Mouse (Mus musculus): ENCODE measurements around the gene C1galt1. TPM values are rescaled to one million over a fixed set of nuclear protein-coding genes. Genes with fewer than 3 reads are reported as not detected.

Gene C1galt1
- polyA plus RNA-seq, 1 experiment from 2014 or later: 3.4 TPM

DNA sequence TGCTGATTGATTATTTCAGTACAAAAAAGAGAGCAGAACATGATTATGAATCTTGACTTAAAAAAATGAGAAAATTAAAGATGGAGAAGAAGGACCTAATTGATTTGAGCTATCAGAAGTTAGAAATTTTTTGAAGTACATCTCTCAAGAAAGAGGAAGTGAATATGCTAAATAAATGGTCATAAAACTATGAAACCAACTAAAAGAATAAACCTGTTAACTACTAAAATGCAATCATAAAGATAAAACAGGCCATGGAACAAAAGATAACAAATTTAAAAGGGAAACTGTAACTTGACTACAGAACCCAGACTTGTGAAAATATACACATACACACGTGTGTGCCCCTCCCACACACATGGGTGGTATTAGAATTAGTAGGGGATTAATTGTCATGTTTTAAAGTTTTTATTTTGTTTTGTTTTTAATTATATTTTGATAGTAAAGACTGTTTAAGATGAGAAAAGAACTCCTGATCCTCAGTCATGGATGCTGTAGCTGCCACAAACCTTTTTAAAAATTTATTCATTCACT lies 37.0 kb downstream of the C1galt1 start:
- Histone ChIP-seq H3K4me1 (no peaks in the 10 kb centered on the region), H3K27ac (no peak overlapping the region), H3K36me3 (no peaks in the 10 kb centered on the region), H3K27me3 (ENCODE audit: insufficient read depth, poor library complexity, severe bottlenecking) (no peaks in the 10 kb centered on the region), H3K9me3 (no peaks in the 10 kb centered on the region), H3K4me3 (no peak overlapping the region)
- DNase-seq (ENCODE audit: low spot score): no peak
- 71% methylated on average over 1 of the region's 1 CpGs for WGBS

DNA sequence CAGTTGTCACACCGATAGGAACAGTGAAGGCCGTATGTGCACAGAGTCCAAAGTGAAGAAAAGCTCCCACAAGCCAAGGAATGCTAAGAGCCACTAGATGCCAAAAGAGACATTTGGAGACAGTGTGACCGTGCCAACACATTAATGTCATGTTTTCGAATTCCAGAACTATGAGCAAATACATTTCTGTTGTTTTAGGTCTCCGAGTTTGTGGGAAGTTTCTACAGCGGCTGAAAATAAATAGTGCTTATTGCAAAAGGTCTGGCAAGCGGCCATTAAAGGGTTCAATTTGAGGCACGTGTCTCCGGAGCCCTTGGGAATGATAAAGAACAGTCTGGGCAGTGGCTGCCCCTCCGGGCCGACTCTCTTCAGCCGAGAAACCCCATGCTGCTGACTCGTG lies 37.9 kb downstream of the C1galt1 start:
- no peaks in the 10 kb centered on the region for H3K4me1 ChIP-seq
- 77% methylated on average over 13 of the region's 13 CpGs for WGBS
- no peaks in the 10 kb centered on the region for H3K27me3 ChIP-seq (ENCODE audit: insufficient read depth, poor library complexity, severe bottlenecking)
- DNase-seq (ENCODE audit: low spot score): no peak
- H3K36me3 ChIP-seq: no peaks in the 10 kb centered on the region
- no peaks in the 10 kb centered on the region for H3K9me3 ChIP-seq
- H3K4me3 ChIP-seq: no peak overlapping the region
- no peak overlapping the region for H3K27ac ChIP-seq

DNA sequence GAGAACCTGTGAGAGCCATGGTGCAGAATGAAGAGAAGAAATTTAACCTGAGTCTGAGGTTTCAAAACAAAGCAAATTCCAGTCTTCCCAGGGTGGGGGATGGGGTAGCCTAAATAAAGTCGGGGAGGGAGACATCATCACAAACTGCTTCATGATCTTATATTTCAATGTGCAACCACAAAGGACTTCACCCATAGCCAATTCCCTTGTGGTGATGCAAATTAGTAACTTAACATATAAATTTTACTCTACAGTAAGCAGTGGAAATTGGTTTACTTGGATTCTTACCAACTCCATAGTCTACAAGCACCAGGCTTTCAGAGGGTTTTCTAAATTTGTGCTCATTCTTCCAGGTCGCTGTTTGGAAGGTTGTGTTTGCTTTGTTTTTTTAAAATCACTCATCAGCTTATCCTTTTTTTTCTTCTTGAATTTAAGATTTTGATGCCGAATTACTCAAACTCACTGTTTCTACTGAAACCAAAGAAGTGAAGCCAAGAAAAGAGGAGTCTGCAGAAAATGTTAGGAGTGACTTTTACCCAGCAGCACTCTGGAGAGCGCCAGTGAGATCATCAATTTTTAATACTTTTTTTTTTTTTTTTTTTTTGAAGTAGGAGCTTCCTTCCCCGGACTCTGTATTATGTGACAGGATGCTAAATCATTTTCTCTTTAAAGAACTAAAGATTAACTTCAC lies 41.5 kb downstream of the C1galt1 start:
- H3K27me3 ChIP-seq (ENCODE audit: insufficient read depth, poor library complexity, severe bottlenecking): no peaks in the 10 kb centered on the region
- H3K27ac ChIP-seq: no peak overlapping the region
- no peaks in the 10 kb centered on the region for H3K9me3 ChIP-seq
- no peaks in the 10 kb centered on the region for H3K36me3 ChIP-seq
- H3K4me1 ChIP-seq: no peaks in the 10 kb centered on the region
- 68% methylated on average over 5 of the region's 5 CpGs for WGBS
- no peak overlapping the region for H3K4me3 ChIP-seq
- no peak for DNase-seq (ENCODE audit: low spot score)

DNA sequence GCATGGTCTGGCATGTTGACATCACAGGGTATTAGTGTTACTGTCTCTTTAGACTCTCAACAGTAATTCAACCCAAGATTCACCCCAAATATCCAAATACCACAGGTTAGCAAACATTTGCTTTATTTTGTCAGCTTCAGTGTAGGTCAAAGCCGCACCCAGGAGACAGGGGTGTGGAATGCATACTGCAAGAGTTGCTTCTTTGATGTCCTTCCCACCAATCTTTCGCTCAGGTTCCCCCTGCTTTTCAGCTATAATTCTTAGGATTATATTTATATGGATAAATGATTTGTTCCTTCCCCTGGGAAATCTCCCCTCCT lies 42.0 kb downstream of the C1galt1 start:
- WGBS: 81% methylated on average over 2 of the region's 2 CpGs
- no peaks in the 10 kb centered on the region for H3K4me1 ChIP-seq

DNA sequence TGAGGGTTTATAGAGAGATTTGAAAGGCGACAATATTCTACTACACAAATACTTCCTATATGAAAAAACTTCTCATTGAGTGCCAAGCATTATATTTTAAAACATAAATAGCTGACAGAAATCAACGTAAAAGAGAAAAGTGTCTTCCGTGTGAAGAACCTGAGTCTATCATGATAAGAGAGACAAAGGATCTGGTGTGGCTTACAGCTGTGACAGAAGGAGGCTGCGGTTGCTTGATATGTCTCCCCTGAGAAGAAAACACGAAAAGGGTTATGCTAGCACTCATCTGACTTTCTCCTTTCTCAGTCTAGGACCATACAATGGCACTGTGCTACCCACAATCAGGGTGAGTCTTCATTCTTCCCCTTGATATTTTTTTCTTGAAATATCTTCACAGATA lies 51.7 kb downstream of the C1galt1 start:
- H3K27me3 ChIP-seq (ENCODE audit: insufficient read depth, poor library complexity, severe bottlenecking): no peaks in the 10 kb centered on the region
- 81% methylated on average over 5 of the region's 5 CpGs for WGBS
- no peaks in the 10 kb centered on the region for H3K9me3 ChIP-seq
- no peaks in the 10 kb centered on the region for H3K36me3 ChIP-seq
- no peaks in the 10 kb centered on the region for H3K4me1 ChIP-seq
- H3K4me3 ChIP-seq: no peak overlapping the region
- no peak for DNase-seq (ENCODE audit: low spot score)
- no peak overlapping the region for H3K27ac ChIP-seq

More for the DNA sequence above, 42.0 kb downstream of the C1galt1 start:
- H3K36me3 ChIP-seq: no peaks in the 10 kb centered on the region
- no peak overlapping the region for H3K4me3 ChIP-seq
- no peaks in the 10 kb centered on the region for H3K9me3 ChIP-seq
- no peak overlapping the region for H3K27ac ChIP-seq
- H3K27me3 ChIP-seq (ENCODE audit: insufficient read depth, poor library complexity, severe bottlenecking): no peaks in the 10 kb centered on the region
- DNase-seq (ENCODE audit: low spot score): no peak

DNA sequence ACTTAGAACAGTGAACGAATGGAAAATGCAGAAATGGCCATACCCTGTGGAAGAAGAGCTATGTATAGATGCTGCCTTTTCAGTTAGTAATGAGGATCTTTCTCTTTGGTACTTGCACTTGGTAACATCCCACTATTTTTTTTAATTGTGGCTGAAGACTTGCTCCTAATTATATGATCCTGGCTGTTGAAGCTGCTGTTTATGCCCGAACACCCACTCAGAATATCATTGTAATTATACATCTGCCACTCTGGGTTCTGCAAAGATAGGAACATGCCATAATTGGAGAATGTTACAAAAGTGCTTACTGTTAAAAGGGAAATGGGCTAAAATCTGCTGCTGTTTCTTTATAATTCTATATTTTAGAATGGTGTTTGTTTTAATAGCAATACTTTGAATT lies 67.4 kb downstream of the C1galt1 start:
- H3K36me3 ChIP-seq: no peaks in the 10 kb centered on the region
- H3K27me3 ChIP-seq (ENCODE audit: insufficient read depth, poor library complexity, severe bottlenecking): no peaks in the 10 kb centered on the region
- H3K4me1 ChIP-seq: no peaks in the 10 kb centered on the region
- 74% methylated on average over 2 of the region's 2 CpGs for WGBS
- no peak overlapping the region for H3K27ac ChIP-seq
- no peak for DNase-seq (ENCODE audit: low spot score)
- no peaks in the 10 kb centered on the region for H3K9me3 ChIP-seq
- no peak overlapping the region for H3K4me3 ChIP-seq

Other genes starting within 250 kb of the C1galt1 start
- 65.5 and 84.5 TPM in 2 replicates for gene Asns, start 151.6 kb upstream of the C1galt1 start, polyA plus RNA-seq (2016; fragmentation: Nextera tagmentation; extraction: Ambion mirVana)